Mouse (Mus musculus): Measurements from ENCODE around the gene Elfn1. TPM values are rescaled to one million over a fixed set of nuclear protein-coding genes. Genes with fewer than 3 reads are reported as not detected.

Elfn1 gene
- polyA plus RNA-seq (2012), result 0.01 and 0.05 TPM in 2 replicates

DNA sequence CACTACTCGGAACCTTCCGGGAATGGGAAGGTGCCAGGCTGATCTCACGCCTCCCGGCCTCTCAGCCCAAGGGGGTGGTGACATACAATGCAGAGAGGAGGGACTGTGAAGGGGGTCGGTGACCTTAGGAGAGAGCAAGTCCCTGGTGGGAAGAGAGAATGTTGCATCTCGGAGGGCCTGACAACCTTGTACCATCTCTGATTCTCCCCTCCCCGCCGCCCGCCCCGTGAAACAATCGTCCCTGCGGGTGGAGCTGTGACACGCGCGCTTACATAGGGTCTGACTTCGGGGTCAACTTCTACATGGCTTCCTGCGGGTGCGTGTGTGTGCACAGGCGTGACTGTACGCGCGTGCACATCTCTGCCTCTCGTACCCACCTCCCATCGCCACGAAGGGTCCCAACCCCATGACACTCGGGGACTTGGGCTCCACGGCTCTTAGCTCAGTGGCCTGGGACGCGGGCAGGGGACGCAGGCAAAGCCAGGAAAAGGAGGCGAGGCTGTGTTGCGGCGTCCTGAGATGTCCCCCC, at the start of gene Elfn1:
TSS of gene Elfn1 (plus strand) at position 230 of the 529 bp plus-strand sequence.

Other genes with a start within 250 kb of the Elfn1 start
- gene Micall2, start 171.6 kb upstream of the Elfn1 start, polyA plus RNA-seq (2012), result 36.1 and 45.4 TPM in 2 replicates
- 110 and 131 TPM in 2 replicates for gene Ints1, start 132.3 kb upstream of the Elfn1 start, polyA plus RNA-seq (2012)
- gene Mafk, start 116.4 kb upstream of the Elfn1 start, polyA plus RNA-seq (2012), result 101 and 144 TPM in 2 replicates
- 0.29 and 0.72 TPM in 2 replicates for gene Tmem184a, start 88.0 kb upstream of the Elfn1 start, polyA plus RNA-seq (2012)
- not detected in 2 replicates for gene Gm26938, start 81.5 kb upstream of the Elfn1 start, polyA plus RNA-seq (2012)
- 32.3 and 36.3 TPM in 2 replicates for gene Psmg3, start 81.1 kb upstream of the Elfn1 start, polyA plus RNA-seq (2012)

Data from megakaryocyte-erythroid progenitor cell, adult 5 weeks (primary cell).